Mouse (Mus musculus): ENCODE results near the gene Mbnl1. TPM values are rescaled to one million over a fixed set of nuclear protein-coding genes. Genes with fewer than 3 reads are reported as not detected.
"Not testable (repeated sequence)": the region's sequence is repeated elsewhere in the genome, so short reads cannot be mapped to it uniquely, and the experiment has no call there.

Gene Mbnl1
- total RNA-seq, 2 experiments from 2014 or later = 196 to 231 TPM

- DNase-seq = not testable (repeated sequence)
Measured at GRCm38 (mm10) chr3:60494774-60495535, 22.3 kb downstream of the Mbnl1 start.

- no peak for DNase-seq
Measured at GRCm38 (mm10) chr3:60496197-60496596, 23.6 kb downstream of the Mbnl1 start.

- no peak for DNase-seq
Measured at GRCm38 (mm10) chr3:60498151-60498550, 25.5 kb downstream of the Mbnl1 start.

- no peak for DNase-seq
Measured at GRCm38 (mm10) chr3:60498646-60499045, 26.0 kb downstream of the Mbnl1 start.

- peak; percentile 67 to 79 for DNase-seq
Measured at GRCm38 (mm10) chr3:60499157-60499578, 26.5 kb downstream of the Mbnl1 start.

GRCm38 (mm10) chr3:60499718-60500450 is 27.3 kb downstream of the Mbnl1 start:
- DNase-seq = no peak

GRCm38 (mm10) chr3:60500571-60501527 is 28.2 kb downstream of the Mbnl1 start:
- DNase-seq = peak; percentile 91 to 93

- peak; percentile 83 to 88 for DNase-seq
Measured at GRCm38 (mm10) chr3:60501561-60502151, 29.0 kb downstream of the Mbnl1 start.

- DNase-seq = peak in 1 of 2 experiments; percentile 64
Measured at GRCm38 (mm10) chr3:60502155-60502987, 29.7 kb downstream of the Mbnl1 start.

- peak in 1 of 2 experiments; percentile 55 for DNase-seq
Measured at GRCm38 (mm10) chr3:60503196-60503595, 30.6 kb downstream of the Mbnl1 start.

- DNase-seq = no peak
Measured at GRCm38 (mm10) chr3:60504775-60505430, 32.3 kb downstream of the Mbnl1 start.

- DNase-seq = no peak
Measured at GRCm38 (mm10) chr3:60506821-60507220, 34.2 kb downstream of the Mbnl1 start.

GRCm38 (mm10) chr3:60507496-60507895 is 34.9 kb downstream of the Mbnl1 start:
- DNase-seq = no peak

- DNase-seq = no peak
Measured at GRCm38 (mm10) chr3:60507979-60508378, 35.3 kb downstream of the Mbnl1 start.

- no peak for DNase-seq
Measured at GRCm38 (mm10) chr3:60511197-60511596, 38.6 kb downstream of the Mbnl1 start.

GRCm38 (mm10) chr3:60513337-60513736 is 40.7 kb downstream of the Mbnl1 start:
- peak in 1 of 2 experiments; percentile 51 for DNase-seq

GRCm38 (mm10) chr3:60513746-60514145 is 41.1 kb downstream of the Mbnl1 start:
- DNase-seq = no peak

- peak; percentile 60 to 76 for DNase-seq
Measured at GRCm38 (mm10) chr3:60515430-60515829, 42.8 kb downstream of the Mbnl1 start.

GRCm38 (mm10) chr3:60516054-60516674 is 43.5 kb downstream of the Mbnl1 start:
- DNase-seq = peak; percentile 83 to 84

All from heart, adult 18-20 months (tissue).